Mouse (Mus musculus) adrenal gland, adult (tissue): ENCODE data around the gene Amdhd2.
"Not testable (repeated sequence)": the region's sequence is repeated elsewhere in the genome, so short reads cannot be mapped to it uniquely, and the experiment has no call there.

Experiments used
- DNase-seq, 2 experiments: peaks; one replicate each; pipeline ENCODE4 v3.0.0; 2022 to 2023; ENCODE audit warnings: low spot score in 1 of 2; ENCODE audit not compliant: inconsistent age in 2 of 2

Amdhd2 gene

GRCm38 (mm10) chr17:24157526-24157925 lies 6.0 kb downstream of the Amdhd2 start:
- no peak for DNase-seq

GRCm38 (mm10) chr17:24157121-24157520 lies 6.4 kb downstream of the Amdhd2 start:
- DNase-seq = no peak

- DNase-seq = no peak
Measured at GRCm38 (mm10) chr17:24156394-24156793, 7.2 kb downstream of the Amdhd2 start.

GRCm38 (mm10) chr17:24155742-24156141 lies 7.8 kb downstream of the Amdhd2 start:
- no peak for DNase-seq

- no peak for DNase-seq
Measured at GRCm38 (mm10) chr17:24154463-24154862, 9.1 kb downstream of the Amdhd2 start.

GRCm38 (mm10) chr17:24151890-24152563 lies 11.5 kb downstream of the Amdhd2 start:
- DNase-seq = peak; percentile 82 to 92

GRCm38 (mm10) chr17:24151382-24151781 lies 12.2 kb downstream of the Amdhd2 start:
- DNase-seq = no peak

GRCm38 (mm10) chr17:24150824-24151223 lies 12.7 kb downstream of the Amdhd2 start, which contains the start of gene Pdpk1:
TSS of gene Pdpk1 (minus strand) at chr17:24150924.
- no peak for DNase-seq

GRCm38 (mm10) chr17:24149421-24149820 lies 14.1 kb downstream of the Amdhd2 start:
- peak; percentile 70 to 91 for DNase-seq

GRCm38 (mm10) chr17:24142897-24143296 lies 20.7 kb downstream of the Amdhd2 start:
- DNase-seq = no peak

- DNase-seq = peak; percentile 98 to 99
Measured at GRCm38 (mm10) chr17:24141425-24141920, 22.1 kb downstream of the Amdhd2 start.

- peak; percentile 64 to 86 for DNase-seq
Measured at GRCm38 (mm10) chr17:24140845-24141424, 22.6 kb downstream of the Amdhd2 start.

GRCm38 (mm10) chr17:24139968-24140367 lies 23.6 kb downstream of the Amdhd2 start:
- no peak for DNase-seq

- no peak for DNase-seq
Measured at GRCm38 (mm10) chr17:24139256-24139655, 24.3 kb downstream of the Amdhd2 start.

GRCm38 (mm10) chr17:24137226-24137880 lies 26.2 kb downstream of the Amdhd2 start:
- DNase-seq = no peak

- DNase-seq = no peak
Measured at GRCm38 (mm10) chr17:24134062-24134461, 29.5 kb downstream of the Amdhd2 start.

GRCm38 (mm10) chr17:24132919-24133318 lies 30.6 kb downstream of the Amdhd2 start:
- DNase-seq = not testable (repeated sequence)

- DNase-seq = no peak
Measured at GRCm38 (mm10) chr17:24131570-24131969, 32.0 kb downstream of the Amdhd2 start.

GRCm38 (mm10) chr17:24129246-24129645 lies 34.3 kb downstream of the Amdhd2 start:
- DNase-seq = not testable (repeated sequence)

GRCm38 (mm10) chr17:24127592-24127991 lies 36.0 kb downstream of the Amdhd2 start:
- no peak for DNase-seq

GRCm38 (mm10) chr17:24126801-24127200 lies 36.8 kb downstream of the Amdhd2 start:
- no peak for DNase-seq

GRCm38 (mm10) chr17:24119446-24119845 lies 44.1 kb downstream of the Amdhd2 start:
- no peak for DNase-seq
